In genomic region chr1:178895674-178896073, GRCm38 (mm10) we compare ENCODE assay signal across 16 mouse cellular contexts.
"Had no signal": no experiment of that assay in that cellular context is flagged by ENCODE, and none has a peak within 500 bp of the region (broad histone marks: within the 10 kb centered on the region; RNA-seq: fewer than 3 reads in every experiment).

No protein-coding gene starts in this region.

- H3K9ac ChIP-seq: kidney, embryonic 15.5 days; liver, embryonic 13.5 days; midbrain, embryonic 12.5 days; neural tube, embryonic 13.5 days had no signal

- H3K4me1 ChIP-seq: liver, embryonic 13.5 days had no signal

- H3K27ac ChIP-seq: kidney, embryonic 15.5 days; left cerebral cortex, adult 2 months; liver, embryonic 13.5 days; midbrain, embryonic 12.5 days; neural tube, embryonic 13.5 days had no signal

- H3K36me3 ChIP-seq: kidney, embryonic 15.5 days; liver, embryonic 13.5 days; midbrain, embryonic 12.5 days; neural tube, embryonic 13.5 days had no signal

- ATAC-seq: midbrain, embryonic 16.5 days had no signal

- H3K9me3 ChIP-seq: kidney, embryonic 15.5 days; liver, embryonic 13.5 days; midbrain, embryonic 12.5 days; neural tube, embryonic 13.5 days had no signal

- DNase-seq: kidney, postnatal 10 days; kidney, postnatal 36 days; layer of hippocampus, postnatal 36 days; liver, embryonic 13.5 days; lung, adult 2 months; lung, postnatal 14 days; lung, postnatal 4 days; retina, postnatal 1 day; thymus, adult 18-20 months; thymus, postnatal 36 days had no signal

- H3K4me2 ChIP-seq: kidney, embryonic 15.5 days; liver, embryonic 13.5 days; midbrain, embryonic 12.5 days; neural tube, embryonic 13.5 days had no signal

- H3K4me3 ChIP-seq: kidney, embryonic 15.5 days; left cerebral cortex, adult 2 months; liver, embryonic 13.5 days; midbrain, embryonic 12.5 days; myocyte; neural tube, embryonic 13.5 days had no signal

- H3K27me3 ChIP-seq: kidney, embryonic 15.5 days; liver, embryonic 13.5 days; midbrain, embryonic 12.5 days; neural tube, embryonic 13.5 days had no signal
